Mouse (Mus musculus): ENCODE measurements around the gene Igfals.

Gene Igfals

GRCm38 (mm10) chr17:24867914-24868313, 2.1 kb downstream of the Igfals start:
- DNase-seq (ENCODE audit: low spot score), result no peak

- no peak for DNase-seq (ENCODE audit: low spot score)
Observed at GRCm38 (mm10) chr17:24873695-24874404, 8.1 kb downstream of the Igfals start.

GRCm38 (mm10) chr17:24874405-24874745, 8.6 kb downstream of the Igfals start:
- DNase-seq (ENCODE audit: low spot score), result no peak

GRCm38 (mm10) chr17:24874989-24875388, 9.2 kb downstream of the Igfals start:
- no peak for DNase-seq (ENCODE audit: low spot score)

GRCm38 (mm10) chr17:24877336-24878116, 11.7 kb downstream of the Igfals start:
- DNase-seq (ENCODE audit: low spot score), result no peak

- no peak for DNase-seq (ENCODE audit: low spot score)
Observed at GRCm38 (mm10) chr17:24878117-24878397, 12.3 kb downstream of the Igfals start.

- DNase-seq (ENCODE audit: low spot score), result no peak
Observed at GRCm38 (mm10) chr17:24878531-24878930, 12.7 kb downstream of the Igfals start.

- DNase-seq (ENCODE audit: low spot score), result no peak
Observed at GRCm38 (mm10) chr17:24881738-24882440, 16.1 kb downstream of the Igfals start.

GRCm38 (mm10) chr17:24884391-24884790, 18.6 kb downstream of the Igfals start:
- no peak for DNase-seq (ENCODE audit: low spot score)

GRCm38 (mm10) chr17:24885356-24886133, 19.7 kb downstream of the Igfals start:
- DNase-seq (ENCODE audit: low spot score), result no peak

GRCm38 (mm10) chr17:24886134-24886931, 20.5 kb downstream of the Igfals start, which contains the start of the genes Nubp2 and Spsb3:
Nubp2 (minus strand) TSS chr17:24886349.
Spsb3 (plus strand) TSS chr17:24886643.
- DNase-seq (ENCODE audit: low spot score), result peak; percentile 99

GRCm38 (mm10) chr17:24886932-24887271, 21.1 kb downstream of the Igfals start:
- no peak for DNase-seq (ENCODE audit: low spot score)

GRCm38 (mm10) chr17:24887291-24888080, 21.7 kb downstream of the Igfals start:
- no peak for DNase-seq (ENCODE audit: low spot score)

GRCm38 (mm10) chr17:24888862-24889261, 23.1 kb downstream of the Igfals start:
- DNase-seq (ENCODE audit: low spot score), result no peak

GRCm38 (mm10) chr17:24890151-24891092, 24.6 kb downstream of the Igfals start:
- no peak for DNase-seq (ENCODE audit: low spot score)

GRCm38 (mm10) chr17:24891321-24891720, 25.5 kb downstream of the Igfals start:
- DNase-seq (ENCODE audit: low spot score), result no peak

GRCm38 (mm10) chr17:24892785-24893184, 27.0 kb downstream of the Igfals start:
- no peak for DNase-seq (ENCODE audit: low spot score)

GRCm38 (mm10) chr17:24893276-24893675, 27.5 kb downstream of the Igfals start:
- DNase-seq (ENCODE audit: low spot score), result no peak
